Mouse (Mus musculus) embryonic facial prominence, embryonic 13.5 days (tissue): ENCODE results near the gene Glis3. TPM values are rescaled to one million over a fixed set of nuclear protein-coding genes. Genes with fewer than 3 reads are reported as not detected.

ENCODE experiments used
- ATAC-seq: fragments of 200-750 bp; cut with Nextera tagmentation; 2 replicates; pipeline ENCODE4 v1.8.0; 2017; ENCODE audit warnings: low read depth; ENCODE audit not compliant: insufficient number of reproducible peaks, insufficient read depth, low FRiP score, low TSS enrichment
- H3K27ac ChIP-seq: fragments of 300-500 bp; sonication (generic); 2 replicates; pipeline ENCODE4 v1.5.1; 2015; ENCODE audit warnings: moderate library complexity, mild to moderate bottlenecking, inconsistent platforms
- H3K27me3 ChIP-seq: fragments of 300-500 bp; sonication (generic); 2 replicates; pipeline ENCODE4 v1.6.1; 2015; ENCODE audit warnings: mild to moderate bottlenecking, inconsistent platforms
- H3K36me3 ChIP-seq: fragments of 300-500 bp; sonication (generic); 2 replicates; pipeline ENCODE4 v1.6.1; 2015; ENCODE audit warnings: mild to moderate bottlenecking, inconsistent platforms
- H3K4me1 ChIP-seq: fragments of 300-500 bp; sonication (generic); 2 replicates; pipeline ENCODE4 v1.6.1; 2015; ENCODE audit warnings: inconsistent platforms
- H3K4me2 ChIP-seq: fragments of 300-500 bp; sonication (generic); 2 replicates; pipeline ENCODE4 v1.6.1; 2015; ENCODE audit warnings: moderate library complexity, mild to moderate bottlenecking, inconsistent platforms
- H3K4me3 ChIP-seq: fragments of 300-500 bp; sonication (generic); 2 replicates; pipeline ENCODE4 v1.5.1; 2015; ENCODE audit warnings: mild to moderate bottlenecking, inconsistent platforms
- H3K9ac ChIP-seq: fragments of 300-500 bp; sonication (generic); 2 replicates; pipeline ENCODE4 v1.6.1; 2015; ENCODE audit warnings: mild to moderate bottlenecking, inconsistent platforms
- H3K9me3 ChIP-seq: fragments of 300-500 bp; sonication (generic); 2 replicates; pipeline ENCODE4 v1.6.1; 2016; ENCODE audit warnings: inconsistent platforms
- WGBS: fragments of 180-500 bp; shearing (Covaris S2); methylation state at CpG from one replicate; pipeline ENCODE4 v1.1.7; 2015; ENCODE audit warnings: mixed read lengths; 5-methylcytosine and 5-hydroxymethylcytosine counted together
- polyA plus RNA-seq: library from polyadenylated mRNA; unstranded; fragments of >200 nt; fragmentation: Nextera tagmentation; extraction: Ambion mirVana; gene quantifications from 2 replicates; pipeline ENCODE4 v1.2.1, GENCODE M21; 2015

Glis3 gene
- polyA plus RNA-seq, 1 experiment from 2014 or later = 15.2 TPM

GRCm38 (mm10) chr19:28621608-28622505 lies 58.0 kb downstream of the Glis3 start:
- no peak overlapping the region for H3K4me3 ChIP-seq
- no peaks in the 10 kb centered on the region for H3K27me3 ChIP-seq
- H3K36me3 ChIP-seq = no peaks in the 10 kb centered on the region
- ATAC-seq = no peak
- peaks cover 23% of the 10 kb centered on the region; the same call in 1 of the 2 replicates for H3K4me1 ChIP-seq
- H3K9ac ChIP-seq = no peak overlapping the region
- H3K27ac ChIP-seq = no peak overlapping the region
- WGBS = 84% methylated on average over 11 of the region's 11 CpGs
- no peak overlapping the region for H3K4me2 ChIP-seq
- H3K9me3 ChIP-seq = no peaks in the 10 kb centered on the region

- no peak for ATAC-seq
- Histone ChIP-seq H3K9ac (no peak overlapping the region), H3K4me1 (0 out of 2 replicates have a peak, but pooled peaks cover 17% of the 10 kb centered on the region), H3K27me3 (no peaks in the 10 kb centered on the region), H3K36me3 (no peaks in the 10 kb centered on the region), H3K4me2 (no peak overlapping the region), H3K9me3 (no peaks in the 10 kb centered on the region), H3K27ac (no peak overlapping the region), H3K4me3 (no peak overlapping the region)
- WGBS = 88% methylated on average over 7 of the region's 7 CpGs
Observed at GRCm38 (mm10) chr19:28617736-28618135, 62.1 kb downstream of the Glis3 start.

- H3K4me1 ChIP-seq = 0 out of 2 replicates have a peak, but pooled peaks cover 17% of the 10 kb centered on the region
- no peak for ATAC-seq
- no peak overlapping the region for H3K9ac ChIP-seq
- no peaks in the 10 kb centered on the region for H3K9me3 ChIP-seq
- no peak overlapping the region for H3K4me2 ChIP-seq
- no peaks in the 10 kb centered on the region for H3K27me3 ChIP-seq
- H3K36me3 ChIP-seq = no peaks in the 10 kb centered on the region
- H3K4me3 ChIP-seq = no peak overlapping the region
- 87% methylated on average over 8 of the region's 8 CpGs for WGBS
- H3K27ac ChIP-seq = peak overlapping the region; percentile 51; the same call in 1 of the 2 replicates
Observed at GRCm38 (mm10) chr19:28617191-28617590, 62.7 kb downstream of the Glis3 start.

GRCm38 (mm10) chr19:28616487-28616886 lies 63.4 kb downstream of the Glis3 start:
- Histone ChIP-seq H3K4me3 (no peak overlapping the region), H3K9me3 (no peaks in the 10 kb centered on the region), H3K4me1 (0 out of 2 replicates have a peak, but pooled peaks cover 16% of the 10 kb centered on the region), H3K9ac (no peak overlapping the region), H3K27ac (peak overlapping the region; percentile 51; the same call in 1 of the 2 replicates), H3K4me2 (no peak overlapping the region), H3K36me3 (no peaks in the 10 kb centered on the region), H3K27me3 (no peaks in the 10 kb centered on the region)
- 60% methylated on average over 1 of the region's 1 CpGs for WGBS
- no peak for ATAC-seq

- Histone ChIP-seq H3K27ac (no peak overlapping the region), H3K4me3 (no peak overlapping the region), H3K9me3 (no peaks in the 10 kb centered on the region), H3K4me2 (no peak overlapping the region), H3K36me3 (no peaks in the 10 kb centered on the region), H3K27me3 (no peaks in the 10 kb centered on the region), H3K4me1 (peaks cover 36% of the 10 kb centered on the region), H3K9ac (no peak overlapping the region)
- 80% methylated on average over 10 of the region's 10 CpGs for WGBS
- no peak for ATAC-seq
Observed at GRCm38 (mm10) chr19:28612249-28612648, 67.6 kb downstream of the Glis3 start.

- WGBS = 53% methylated on average over 5 of the region's 5 CpGs
- Histone ChIP-seq H3K4me3 (no peak overlapping the region), H3K27me3 (no peaks in the 10 kb centered on the region), H3K4me1 (peaks cover 29% of the 10 kb centered on the region), H3K36me3 (no peaks in the 10 kb centered on the region), H3K9ac (no peak overlapping the region), H3K27ac (peak overlapping the region; percentile 80), H3K4me2 (no peak overlapping the region), H3K9me3 (no peaks in the 10 kb centered on the region)
- ATAC-seq = no peak
Observed at GRCm38 (mm10) chr19:28608747-28609146, 71.1 kb downstream of the Glis3 start.

- no peaks in the 10 kb centered on the region for H3K36me3 ChIP-seq
- peaks cover 29% of the 10 kb centered on the region for H3K4me1 ChIP-seq
- peak overlapping the region; percentile 80 for H3K27ac ChIP-seq
- H3K4me3 ChIP-seq = no peak overlapping the region
- no peak overlapping the region for H3K9ac ChIP-seq
- no peak for ATAC-seq
- H3K9me3 ChIP-seq = no peaks in the 10 kb centered on the region
- no peaks in the 10 kb centered on the region for H3K27me3 ChIP-seq
- WGBS = 67% methylated on average over 6 of the region's 6 CpGs
- no peak overlapping the region for H3K4me2 ChIP-seq
Observed at GRCm38 (mm10) chr19:28608277-28608676, 71.6 kb downstream of the Glis3 start.

GRCm38 (mm10) chr19:28600866-28601265 lies 79.0 kb downstream of the Glis3 start:
- no peaks in the 10 kb centered on the region for H3K4me1 ChIP-seq
- WGBS = 83% methylated on average over 4 of the region's 4 CpGs
- no peak overlapping the region for H3K4me2 ChIP-seq

GRCm38 (mm10) chr19:28594215-28594614 lies 85.7 kb downstream of the Glis3 start:
- H3K4me1 ChIP-seq = 0 out of 2 replicates have a peak, but pooled peaks cover 3% of the 10 kb centered on the region
- ATAC-seq = no peak
- WGBS = 74% methylated on average over 4 of the region's 4 CpGs

More at GRCm38 (mm10) chr19:28600866-28601265, 79.0 kb downstream of the Glis3 start:
- Histone ChIP-seq H3K4me3 (no peak overlapping the region), H3K27me3 (no peaks in the 10 kb centered on the region), H3K9ac (no peak overlapping the region), H3K27ac (no peak overlapping the region), H3K36me3 (no peaks in the 10 kb centered on the region), H3K9me3 (no peaks in the 10 kb centered on the region)
- no peak for ATAC-seq

GRCm38 (mm10) chr19:28592981-28593380 lies 86.9 kb downstream of the Glis3 start:
- no peak overlapping the region for H3K4me3 ChIP-seq
- H3K9ac ChIP-seq = no peak overlapping the region
- H3K36me3 ChIP-seq = no peaks in the 10 kb centered on the region
- 80% methylated on average over 13 of the region's 13 CpGs for WGBS
- no peak overlapping the region for H3K27ac ChIP-seq
- H3K9me3 ChIP-seq = no peaks in the 10 kb centered on the region
- no peak overlapping the region for H3K4me2 ChIP-seq
- H3K4me1 ChIP-seq = peaks cover 8% of the 10 kb centered on the region; the same call in 1 of the 2 replicates
- H3K27me3 ChIP-seq = no peaks in the 10 kb centered on the region
- ATAC-seq = no peak

More at GRCm38 (mm10) chr19:28594215-28594614, 85.7 kb downstream of the Glis3 start:
- H3K27ac ChIP-seq = no peak overlapping the region
- no peak overlapping the region for H3K4me2 ChIP-seq
- H3K4me3 ChIP-seq = no peak overlapping the region
- H3K36me3 ChIP-seq = no peaks in the 10 kb centered on the region
- no peaks in the 10 kb centered on the region for H3K27me3 ChIP-seq
- no peak overlapping the region for H3K9ac ChIP-seq
- no peaks in the 10 kb centered on the region for H3K9me3 ChIP-seq

- 76% methylated on average over 7 of the region's 7 CpGs for WGBS
- no peak overlapping the region for H3K27ac ChIP-seq
- H3K4me3 ChIP-seq = no peak overlapping the region
- no peaks in the 10 kb centered on the region for H3K27me3 ChIP-seq
- H3K36me3 ChIP-seq = no peaks in the 10 kb centered on the region
- no peak overlapping the region for H3K4me2 ChIP-seq
- ATAC-seq = no peak
- H3K9me3 ChIP-seq = no peaks in the 10 kb centered on the region
- H3K4me1 ChIP-seq = peaks cover 8% of the 10 kb centered on the region; the same call in 1 of the 2 replicates
- H3K9ac ChIP-seq = no peak overlapping the region
Observed at GRCm38 (mm10) chr19:28591736-28592477, 88.0 kb downstream of the Glis3 start.
